Mouse (Mus musculus): Measurements from ENCODE around the gene Fthl17a.

DNA sequence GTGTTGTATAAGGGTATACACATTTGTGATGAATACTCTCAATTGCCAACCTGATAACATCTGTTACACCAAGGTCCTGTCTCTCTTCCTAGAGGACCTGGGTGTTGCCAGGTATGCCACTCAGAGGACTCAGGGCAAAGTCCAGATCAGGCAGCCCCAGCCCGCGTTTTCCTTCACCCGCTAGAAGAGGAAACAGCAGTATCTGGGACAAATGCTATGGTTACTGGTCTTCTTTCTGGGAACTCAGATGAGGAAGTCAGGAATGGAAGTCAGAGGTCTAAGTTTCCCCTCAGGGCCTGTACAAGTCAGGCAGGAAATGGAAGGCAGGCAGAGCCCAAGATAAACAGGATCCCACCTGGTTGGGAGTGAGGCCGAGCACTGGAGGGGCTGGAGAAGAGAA, 55.2 kb downstream of the Fthl17a start:
- TF ChIP-seq CTCF (IDR thresholded peaks at IDR 0.05; ENCODE audit: control insufficient read depth, insufficient read depth, low read length) (no peak), POLR2A (IDR thresholded peaks at IDR 0.05; ENCODE audit: borderline replicate concordance, control insufficient read depth, low read depth, low read length) (no peak)
